Mouse (Mus musculus): ENCODE measurements at regions not wholly inside any gene's neighbourhood (a gene's known extent, or its start where the extent isn't known, plus 50 kb on each side); places are given as distances from the start of the nearest gene placed in this dataset.

GRCm38 (mm10) chr1:194226550-194227160 lies 391.4 kb upstream of the Plxna2 start:
- TF ChIP-seq CTCF (IDR thresholded peaks at IDR 0.05; ENCODE audit: extremely low read depth, insufficient read depth, low read length) = no peak
- no peak for TF ChIP-seq POLR2A (IDR thresholded peaks at IDR 0.05; ENCODE audit: extremely low read depth, insufficient read depth, low read length)

Data from cortical plate, adult 2 months (tissue).